Mouse (Mus musculus) cerebellum, postnatal 14 days (tissue): ENCODE measurements around the gene Pigp.
"Not testable (repeated sequence)": the region's sequence is repeated elsewhere in the genome, so short reads cannot be mapped to it uniquely, and the experiment has no call there.

Experiments used
- DNase-seq, 2 experiments: peaks; one replicate each; pipeline ENCODE4 v3.0.0; 2021; ENCODE audit warnings: mixed read lengths in 2 of 2

Pigp gene

GRCm38 (mm10) chr16:94358091-94358490 lies 13.6 kb downstream of the Pigp start:
- DNase-seq: no peak

DNA sequence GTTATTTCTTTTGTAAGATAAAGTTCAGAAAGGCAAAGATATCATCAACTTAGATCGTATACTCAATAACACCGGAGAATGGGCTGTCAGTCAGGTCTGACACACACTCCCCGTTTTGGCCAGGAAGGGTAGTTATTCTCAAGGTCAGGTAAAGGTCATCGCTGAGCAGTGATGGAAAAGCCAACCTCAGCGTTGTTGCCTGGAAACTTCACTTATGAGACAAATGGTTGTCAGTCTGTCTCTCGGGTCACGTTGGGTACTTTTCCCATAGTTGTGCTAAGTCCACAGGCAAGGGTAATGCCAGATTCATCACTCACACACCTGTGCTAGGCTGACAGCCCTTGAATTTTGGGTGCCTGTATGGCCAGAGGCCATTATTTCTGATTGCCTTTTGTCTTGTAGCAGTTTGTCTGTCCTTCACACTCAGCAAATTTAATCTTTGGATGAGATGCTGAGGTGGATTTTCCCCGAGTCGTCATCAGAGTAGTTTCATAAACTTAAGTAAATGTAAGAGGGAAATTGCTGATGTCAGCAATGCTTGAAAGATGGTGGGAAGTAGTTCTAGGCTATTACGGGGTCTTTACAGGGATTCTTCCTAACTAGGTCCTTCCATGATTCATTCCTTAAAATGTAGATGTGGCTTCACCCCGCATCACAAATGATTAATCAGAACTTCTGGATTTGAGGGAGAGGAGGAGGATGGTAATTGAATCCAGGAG lies 14.7 kb downstream of the Pigp start:
- DNase-seq: no peak

DNA sequence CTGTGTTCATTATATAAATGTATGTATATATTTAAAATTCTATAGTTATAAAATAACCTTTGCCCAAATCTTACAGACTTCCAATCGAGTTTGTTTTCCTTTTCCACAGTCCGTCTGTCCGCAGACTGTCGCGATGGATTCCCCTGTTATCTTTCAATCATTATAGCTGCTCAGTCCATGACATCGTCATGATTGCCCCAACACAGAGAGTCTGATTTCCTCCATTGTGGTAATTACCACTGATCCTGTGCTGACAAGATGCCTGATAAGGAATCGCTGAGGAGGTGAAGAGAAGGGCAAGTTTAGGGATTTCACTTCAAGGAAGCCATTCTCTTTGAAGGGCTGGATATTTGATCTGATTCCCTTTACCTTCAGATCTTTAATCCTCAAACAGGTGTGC lies 15.6 kb downstream of the Pigp start:
- no peak for DNase-seq

DNA sequence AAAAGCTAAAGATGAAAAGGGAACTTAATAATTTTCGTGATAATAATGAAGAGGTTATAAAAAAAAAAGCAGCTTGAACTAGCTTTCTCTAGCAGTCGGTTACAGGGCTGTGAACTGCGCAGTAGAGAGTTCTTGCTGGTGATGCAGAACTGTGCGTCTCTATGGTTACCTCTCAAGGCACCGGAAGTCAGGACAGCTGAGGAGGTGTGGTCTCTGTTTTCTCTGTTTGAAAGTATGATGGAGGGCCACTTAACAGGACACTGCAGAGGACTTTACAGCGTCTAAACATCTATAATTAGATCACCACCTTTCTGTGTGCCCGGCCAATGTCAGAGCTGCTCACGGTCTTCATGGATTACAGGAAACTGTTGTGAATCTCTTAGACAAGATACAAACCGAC lies 17.2 kb downstream of the Pigp start:
- no peak for DNase-seq

- no peak for DNase-seq
Measured at GRCm38 (mm10) chr16:94350287-94350677, 21.4 kb downstream of the Pigp start.

DNA sequence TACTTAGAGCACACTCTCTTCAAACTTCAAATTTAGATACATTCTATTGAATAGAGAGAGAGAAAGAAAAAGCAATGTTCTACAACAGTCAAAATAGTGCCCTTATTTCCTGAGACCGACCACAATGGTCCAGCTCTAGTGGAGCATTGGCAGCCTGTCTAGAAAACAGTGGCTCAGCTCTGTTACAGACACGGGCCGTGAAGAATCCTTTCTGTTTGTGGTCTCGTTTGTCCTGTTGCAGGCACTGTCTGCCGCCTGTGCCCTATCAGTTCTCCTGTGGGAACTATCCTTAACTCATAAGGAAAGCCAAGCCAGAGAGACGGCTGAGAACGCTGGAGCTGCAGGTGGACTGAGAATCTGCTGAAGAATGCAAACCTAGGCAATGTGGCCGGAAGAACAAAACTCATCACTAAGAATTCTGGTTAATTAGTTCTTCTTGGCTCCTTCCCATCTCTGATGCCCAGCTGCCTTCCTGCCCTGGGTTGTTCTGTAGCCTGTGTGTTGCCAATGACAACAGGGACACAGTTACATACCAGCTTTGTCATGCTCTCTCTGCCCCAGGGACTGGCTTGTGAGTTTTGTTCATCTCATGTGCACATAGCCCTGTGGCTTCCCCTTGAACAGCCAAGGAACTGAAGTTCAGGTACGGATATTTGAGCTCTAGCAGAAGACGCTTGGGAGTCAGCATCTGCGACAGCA lies 21.9 kb downstream of the Pigp start:
- DNase-seq: peak in 1 of 2 experiments; percentile 20

DNA sequence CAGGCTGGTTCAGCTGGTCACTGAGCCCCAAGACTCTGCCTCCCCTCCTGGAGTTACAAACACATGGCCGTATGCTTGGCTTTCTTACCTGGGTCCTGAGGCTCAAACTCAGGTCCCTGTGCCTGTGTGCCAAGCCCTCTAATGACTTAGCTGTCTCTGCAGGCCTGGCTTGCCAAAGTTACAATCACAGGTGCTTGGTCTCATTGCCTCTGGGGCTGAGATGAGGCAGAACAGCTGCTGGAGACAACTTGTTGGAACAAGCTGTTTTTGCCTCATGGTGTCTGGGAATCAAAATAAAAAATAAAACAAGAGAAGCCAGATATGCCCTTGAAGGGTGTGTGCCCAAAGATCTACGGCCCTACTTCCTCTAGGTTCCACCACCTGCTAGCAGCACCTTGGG lies 22.9 kb downstream of the Pigp start:
- DNase-seq: no peak

DNA sequence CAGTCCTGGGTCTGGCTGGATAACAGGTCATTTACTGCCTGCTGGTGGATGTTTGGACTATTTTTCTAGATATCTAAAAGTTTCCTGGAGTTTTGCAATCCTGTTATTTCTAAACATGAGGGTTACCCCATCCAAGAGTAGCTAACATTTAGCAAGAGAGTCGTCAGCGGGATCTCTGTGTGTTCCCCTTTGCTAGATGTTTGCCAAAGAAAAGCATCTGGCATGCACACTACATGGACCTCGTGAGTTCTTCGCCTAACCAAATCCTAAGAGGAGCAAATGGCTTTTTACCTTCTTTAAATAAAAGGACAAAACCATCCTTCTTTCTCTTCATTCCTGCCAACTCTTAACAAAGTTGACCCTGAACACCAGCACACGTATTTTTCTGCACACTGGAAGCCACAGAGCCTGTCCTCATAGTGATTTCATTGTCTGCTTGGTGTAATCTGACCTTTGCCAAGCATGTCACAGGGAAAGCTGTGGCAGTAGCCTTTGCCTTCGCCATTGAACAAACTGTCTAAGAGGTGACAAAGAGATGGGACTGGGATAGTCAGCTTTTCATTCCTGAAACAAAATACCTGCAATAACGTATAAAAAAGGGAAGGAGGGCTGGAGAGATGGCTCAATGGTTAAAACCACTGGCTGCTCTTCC lies 24.4 kb downstream of the Pigp start:
- DNase-seq: no peak

DNA sequence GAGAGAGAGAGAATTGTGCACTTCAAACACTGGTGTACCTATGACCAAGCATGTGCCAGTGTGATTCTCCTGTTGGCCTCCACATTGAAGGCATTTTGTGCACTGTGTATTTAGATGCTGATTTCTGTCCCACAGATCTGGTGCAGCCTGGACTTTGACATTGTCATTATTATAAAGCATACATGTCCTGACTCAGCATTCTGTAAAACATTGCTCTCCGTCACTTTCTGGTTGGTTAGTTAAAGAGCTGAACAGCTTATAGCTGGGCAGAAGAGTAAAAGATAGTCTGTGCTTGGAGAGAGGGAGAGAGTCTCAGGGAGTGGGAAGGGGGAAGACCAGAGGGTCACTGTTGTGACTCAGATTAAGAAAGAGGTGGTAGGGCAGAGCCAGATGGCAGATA lies 25.9 kb downstream of the Pigp start:
- no peak for DNase-seq

DNA sequence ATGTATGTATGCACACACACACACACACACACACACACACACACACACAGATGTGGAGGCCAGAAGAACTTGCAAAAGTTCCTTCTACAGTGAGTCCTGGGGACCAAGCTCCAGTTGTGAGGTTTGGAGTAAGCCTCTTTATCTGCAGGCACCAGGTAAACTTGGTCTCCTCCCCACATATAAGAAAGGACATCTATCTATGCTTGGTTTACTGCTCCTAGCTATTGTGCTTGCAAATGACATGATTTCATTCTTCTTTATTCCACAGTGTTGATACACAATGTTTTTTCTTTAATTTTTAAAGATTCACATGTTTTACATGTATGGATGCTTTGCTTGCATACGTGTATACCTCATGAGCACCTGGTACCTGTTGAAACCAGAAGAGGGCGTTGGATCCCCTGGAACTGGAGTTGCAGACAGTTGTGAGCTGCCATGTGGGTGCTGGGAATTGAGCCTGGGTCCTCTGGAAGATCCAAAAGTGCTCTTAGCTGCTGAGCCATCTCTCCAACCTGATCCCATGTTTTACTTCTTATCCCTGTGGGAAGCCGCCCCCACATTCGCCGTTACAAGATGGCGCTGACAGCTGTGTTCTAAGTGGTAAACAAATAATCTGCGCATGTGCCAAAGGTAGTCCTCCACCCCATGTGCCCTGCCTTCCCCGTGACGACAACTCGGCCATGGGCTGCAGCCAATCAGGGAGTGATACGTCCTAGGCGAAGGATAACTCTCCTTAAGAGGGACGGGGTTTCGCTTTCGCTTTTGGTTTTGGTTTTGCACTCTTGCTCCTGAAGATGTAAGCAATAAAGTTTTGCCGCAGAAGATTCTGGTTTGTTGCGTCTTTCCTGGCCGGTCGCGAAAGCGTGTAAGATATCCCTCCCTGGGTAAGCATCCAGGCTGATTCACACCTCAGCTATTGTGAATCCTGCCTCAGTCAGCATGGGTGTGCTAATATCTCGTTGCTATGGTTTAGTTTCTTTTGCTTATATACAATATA lies 32.2 kb downstream of the Pigp start:
- DNase-seq: not testable (repeated sequence)

GRCm38 (mm10) chr16:94335656-94336055 lies 36.0 kb downstream of the Pigp start:
- DNase-seq: no peak

- peak; percentile 72 to 81 for DNase-seq
Measured at GRCm38 (mm10) chr16:94331886-94332252, 39.8 kb downstream of the Pigp start.

- no peak for DNase-seq
Measured at GRCm38 (mm10) chr16:94331233-94331885, 40.3 kb downstream of the Pigp start.

DNA sequence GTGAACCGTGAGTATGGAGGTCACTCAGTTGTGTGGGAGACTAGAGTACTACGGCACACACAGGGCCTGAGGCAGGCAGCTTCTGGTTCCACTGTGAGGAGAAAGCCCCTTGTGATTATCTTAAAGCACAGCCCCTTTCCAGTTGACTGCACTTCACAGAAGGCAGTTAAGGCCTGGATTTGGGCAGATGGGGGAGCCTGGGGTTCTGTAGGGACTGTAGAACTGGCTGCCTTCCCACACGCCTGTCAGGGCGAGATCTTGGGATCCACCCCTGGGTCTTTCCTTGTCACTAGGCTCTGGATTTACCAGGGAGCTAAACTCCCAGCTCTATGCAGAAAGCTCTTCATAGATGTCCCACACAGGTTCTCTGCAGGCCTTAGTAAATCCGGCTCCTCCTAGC lies 41.2 kb downstream of the Pigp start:
- peak in 1 of 2 experiments; percentile 16 for DNase-seq

GRCm38 (mm10) chr16:94328881-94329867 lies 42.5 kb downstream of the Pigp start:
- peak in 1 of 2 experiments; percentile 6 for DNase-seq

DNA sequence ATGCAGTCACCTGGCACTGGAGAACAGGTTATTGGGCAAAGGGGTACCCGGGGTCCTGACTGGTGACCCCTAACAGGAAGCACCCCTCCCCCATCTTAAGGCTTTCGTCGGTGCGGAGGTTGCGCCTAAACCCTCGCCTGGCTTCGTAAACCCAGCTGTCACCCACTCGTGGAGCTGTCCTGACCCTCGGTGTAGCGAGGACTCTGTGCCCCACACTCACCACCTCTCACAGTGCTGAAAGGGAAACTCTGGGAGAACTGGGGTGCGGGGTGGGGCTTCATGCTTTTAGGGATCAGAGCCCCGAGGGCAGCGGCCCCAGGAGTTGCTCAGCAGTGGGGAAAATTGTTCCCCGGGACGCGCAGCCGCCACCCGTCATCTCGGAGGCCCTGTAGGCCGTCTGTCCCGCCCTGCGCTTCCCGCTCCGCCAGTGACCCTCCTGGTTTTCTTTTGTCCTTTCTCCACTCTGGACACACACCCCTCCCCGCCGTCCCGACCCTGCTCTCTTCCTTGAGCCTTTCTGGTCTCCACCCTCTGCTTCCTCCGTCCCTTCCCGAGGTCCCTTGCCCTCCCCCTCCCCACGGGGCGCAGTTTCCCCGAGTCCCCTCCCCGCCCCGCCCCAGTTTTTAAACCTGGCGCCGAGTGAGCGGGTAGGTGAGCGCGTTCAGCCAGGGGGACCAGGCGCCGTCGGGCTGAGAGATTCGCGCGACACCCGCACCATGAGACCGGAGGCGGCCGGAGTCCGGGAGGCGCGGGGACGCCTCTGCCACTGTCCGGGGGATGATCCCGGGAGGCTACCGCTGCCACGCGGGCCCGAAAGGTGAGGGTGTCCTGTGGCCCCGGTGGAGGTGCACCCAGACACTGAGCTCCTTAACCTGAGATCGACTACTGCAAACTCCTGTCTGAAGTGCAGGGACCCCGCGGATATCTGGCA lies 43.6 kb downstream of the Pigp start, which contains the start of gene Ripply3:
Gene Ripply3 (plus strand): TSS at position 640 of the 931 bp plus-strand sequence.
- peak; percentile 18 to 38 for DNase-seq

- DNase-seq: no peak
Measured at GRCm38 (mm10) chr16:94326008-94326407, 45.6 kb downstream of the Pigp start.

- no peak for DNase-seq
Measured at GRCm38 (mm10) chr16:94323681-94324080, 48.0 kb downstream of the Pigp start.

DNA sequence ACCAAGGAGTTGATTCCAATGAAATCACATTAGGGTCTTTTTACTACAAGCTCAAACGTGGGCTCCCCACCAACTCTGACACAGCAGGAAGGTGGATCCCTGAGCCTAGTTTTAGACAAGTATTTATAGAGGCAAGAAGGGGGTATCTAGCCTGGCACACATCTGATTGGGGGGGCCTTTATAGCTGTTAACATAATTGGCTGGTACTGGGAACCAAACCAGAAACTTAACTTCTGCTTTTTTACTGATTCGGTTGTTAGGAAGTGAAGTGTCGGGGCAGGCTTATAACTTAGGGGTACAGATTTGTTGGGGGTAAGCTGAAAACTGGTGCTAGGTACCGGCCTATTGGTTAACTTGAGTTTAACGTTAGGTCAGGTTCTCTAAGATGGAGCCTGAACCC lies 51.4 kb downstream of the Pigp start:
- DNase-seq: no peak

GRCm38 (mm10) chr16:94317752-94318151 lies 53.9 kb downstream of the Pigp start:
- DNase-seq: no peak
